Mouse (Mus musculus): ENCODE results near the gene Slc38a1. TPM values are rescaled to one million over a fixed set of nuclear protein-coding genes. Genes with fewer than 3 reads are reported as not detected.

Gene Slc38a1
- polyA plus RNA-seq, 1 experiment from 2014 or later, result 150 TPM

GRCm38 (mm10) chr15:96568983-96569363 lies 73.7 kb downstream of the Slc38a1 start:
- DNase-seq (no peak), ATAC-seq (ENCODE audit: low FRiP score, low TSS enrichment) (no peak)
- Histone ChIP-seq H3K27ac (replicated peaks; ENCODE audit: low read depth, low read length) (no peak overlapping the region), H3K4me1 (ENCODE audit: control insufficient read depth, insufficient read depth, low read length) (no peaks in the 10 kb centered on the region), H3K36me3 (ENCODE audit: control insufficient read depth, insufficient read depth, low read length) (peaks cover 8% of the 10 kb centered on the region), H3K27me3 (ENCODE audit: control insufficient read depth, insufficient read depth, low read length) (no peaks in the 10 kb centered on the region), H3K9me3 (ENCODE audit: control insufficient read depth, low read length) (no peaks in the 10 kb centered on the region), H3K9ac (replicated peaks; ENCODE audit: low read length) (no peak overlapping the region), H3K4me3 (replicated peaks; ENCODE audit: low read depth, low read length) (no peak overlapping the region), H3K4me2 (ENCODE audit: low read length) (no peak overlapping the region)
- WGBS, result 82% methylated on average over 2 of the region's 2 CpGs

- Histone ChIP-seq H3K4me2 (ENCODE audit: low read length) (no peak overlapping the region), H3K4me1 (ENCODE audit: control insufficient read depth, insufficient read depth, low read length) (no peaks in the 10 kb centered on the region), H3K9me3 (ENCODE audit: control insufficient read depth, low read length) (no peaks in the 10 kb centered on the region), H3K9ac (replicated peaks; ENCODE audit: low read length) (no peak overlapping the region), H3K4me3 (replicated peaks; ENCODE audit: low read depth, low read length) (no peak overlapping the region), H3K27ac (replicated peaks; ENCODE audit: low read depth, low read length) (no peak overlapping the region), H3K36me3 (ENCODE audit: control insufficient read depth, insufficient read depth, low read length) (peaks cover 2% of the 10 kb centered on the region), H3K27me3 (ENCODE audit: control insufficient read depth, insufficient read depth, low read length) (no peaks in the 10 kb centered on the region)
- no peak for ATAC-seq (ENCODE audit: low FRiP score, low TSS enrichment)
- WGBS, result 78% methylated on average over 13 of the region's 13 CpGs
- DNase-seq, result no peak
These were observed 74.3 kb downstream of the Slc38a1 start for GRCm38 (mm10) chr15:96568271-96568982.

GRCm38 (mm10) chr15:96566850-96567271 lies 75.9 kb downstream of the Slc38a1 start:
- H3K9ac ChIP-seq (replicated peaks; ENCODE audit: low read length), result no peak overlapping the region
- DNase-seq (peak; percentile 53), ATAC-seq (ENCODE audit: low FRiP score, low TSS enrichment) (no peak)
- H3K4me2 ChIP-seq (ENCODE audit: low read length), result peak overlapping the region; percentile 47
- H3K4me1 ChIP-seq (ENCODE audit: control insufficient read depth, insufficient read depth, low read length), result no peaks in the 10 kb centered on the region
- H3K36me3 ChIP-seq (ENCODE audit: control insufficient read depth, insufficient read depth, low read length), result no peaks in the 10 kb centered on the region
- no peaks in the 10 kb centered on the region for H3K9me3 ChIP-seq (ENCODE audit: control insufficient read depth, low read length)
- peak overlapping the region; percentile 18 for H3K4me3 ChIP-seq (replicated peaks; ENCODE audit: low read depth, low read length)
- WGBS, result 14% methylated on average over 14 of the region's 14 CpGs
- H3K27ac ChIP-seq (replicated peaks; ENCODE audit: low read depth, low read length), result no peak overlapping the region
- H3K27me3 ChIP-seq (ENCODE audit: control insufficient read depth, insufficient read depth, low read length), result no peaks in the 10 kb centered on the region

- Histone ChIP-seq H3K4me1 (ENCODE audit: control insufficient read depth, insufficient read depth, low read length) (no peaks in the 10 kb centered on the region), H3K4me3 (replicated peaks; ENCODE audit: low read depth, low read length) (no peak overlapping the region), H3K9me3 (ENCODE audit: control insufficient read depth, low read length) (no peaks in the 10 kb centered on the region), H3K4me2 (ENCODE audit: low read length) (no peak overlapping the region), H3K27me3 (ENCODE audit: control insufficient read depth, insufficient read depth, low read length) (no peaks in the 10 kb centered on the region), H3K9ac (replicated peaks; ENCODE audit: low read length) (no peak overlapping the region), H3K27ac (replicated peaks; ENCODE audit: low read depth, low read length) (no peak overlapping the region), H3K36me3 (ENCODE audit: control insufficient read depth, insufficient read depth, low read length) (no peaks in the 10 kb centered on the region)
- 71% methylated on average over 1 of the region's 1 CpGs for WGBS
- DNase-seq, result no peak
- ATAC-seq (ENCODE audit: low FRiP score, low TSS enrichment), result no peak
These were observed 78.9 kb downstream of the Slc38a1 start for GRCm38 (mm10) chr15:96563852-96564251.

- Histone ChIP-seq H3K9ac (replicated peaks; ENCODE audit: low read length) (no peak overlapping the region), H3K4me3 (replicated peaks; ENCODE audit: low read depth, low read length) (no peak overlapping the region), H3K27ac (replicated peaks; ENCODE audit: low read depth, low read length) (no peak overlapping the region), H3K4me1 (ENCODE audit: control insufficient read depth, insufficient read depth, low read length) (no peaks in the 10 kb centered on the region), H3K36me3 (ENCODE audit: control insufficient read depth, insufficient read depth, low read length) (no peaks in the 10 kb centered on the region), H3K27me3 (ENCODE audit: control insufficient read depth, insufficient read depth, low read length) (no peaks in the 10 kb centered on the region), H3K9me3 (ENCODE audit: control insufficient read depth, low read length) (no peaks in the 10 kb centered on the region), H3K4me2 (ENCODE audit: low read length) (no peak overlapping the region)
- DNase-seq, result no peak
- no peak for ATAC-seq (ENCODE audit: low FRiP score, low TSS enrichment)
- WGBS, result 98% methylated on average over 5 of the region's 5 CpGs
These were observed 80.2 kb downstream of the Slc38a1 start for GRCm38 (mm10) chr15:96562521-96562920.

- Histone ChIP-seq H3K9ac (replicated peaks; ENCODE audit: low read length) (no peak overlapping the region), H3K4me3 (replicated peaks; ENCODE audit: low read depth, low read length) (no peak overlapping the region), H3K4me2 (ENCODE audit: low read length) (no peak overlapping the region), H3K4me1 (ENCODE audit: control insufficient read depth, insufficient read depth, low read length) (no peaks in the 10 kb centered on the region), H3K9me3 (ENCODE audit: control insufficient read depth, low read length) (no peaks in the 10 kb centered on the region), H3K27ac (replicated peaks; ENCODE audit: low read depth, low read length) (no peak overlapping the region), H3K36me3 (ENCODE audit: control insufficient read depth, insufficient read depth, low read length) (no peaks in the 10 kb centered on the region), H3K27me3 (ENCODE audit: control insufficient read depth, insufficient read depth, low read length) (no peaks in the 10 kb centered on the region)
- ATAC-seq (ENCODE audit: low FRiP score, low TSS enrichment) (no peak), DNase-seq (no peak)
- 96% methylated on average over 14 of the region's 14 CpGs for WGBS
These were observed 82.0 kb downstream of the Slc38a1 start for GRCm38 (mm10) chr15:96560576-96561298.

GRCm38 (mm10) chr15:96551569-96552380 lies 90.9 kb downstream of the Slc38a1 start:
- H3K4me1 ChIP-seq (ENCODE audit: control insufficient read depth, insufficient read depth, low read length), result no peaks in the 10 kb centered on the region
- H3K9me3 ChIP-seq (ENCODE audit: control insufficient read depth, low read length), result no peaks in the 10 kb centered on the region
- ATAC-seq (ENCODE audit: low FRiP score, low TSS enrichment) (peak; percentile 43; the same call in 1 of the 2 replicates), DNase-seq (peak; percentile 92)
- no peak overlapping the region for H3K27ac ChIP-seq (replicated peaks; ENCODE audit: low read depth, low read length)
- H3K27me3 ChIP-seq (ENCODE audit: control insufficient read depth, insufficient read depth, low read length), result no peaks in the 10 kb centered on the region
- H3K36me3 ChIP-seq (ENCODE audit: control insufficient read depth, insufficient read depth, low read length), result no peaks in the 10 kb centered on the region
- H3K4me2 ChIP-seq (ENCODE audit: low read length), result no peak overlapping the region
- H3K9ac ChIP-seq (replicated peaks; ENCODE audit: low read length), result no peak overlapping the region
- no peak overlapping the region for H3K4me3 ChIP-seq (replicated peaks; ENCODE audit: low read depth, low read length)
- 71% methylated on average over 9 of the region's 9 CpGs for WGBS

GRCm38 (mm10) chr15:96551107-96551506 lies 91.6 kb downstream of the Slc38a1 start:
- Histone ChIP-seq H3K27me3 (ENCODE audit: control insufficient read depth, insufficient read depth, low read length) (no peaks in the 10 kb centered on the region), H3K9me3 (ENCODE audit: control insufficient read depth, low read length) (no peaks in the 10 kb centered on the region), H3K4me2 (ENCODE audit: low read length) (no peak overlapping the region), H3K9ac (replicated peaks; ENCODE audit: low read length) (no peak overlapping the region), H3K36me3 (ENCODE audit: control insufficient read depth, insufficient read depth, low read length) (no peaks in the 10 kb centered on the region), H3K27ac (replicated peaks; ENCODE audit: low read depth, low read length) (no peak overlapping the region), H3K4me1 (ENCODE audit: control insufficient read depth, insufficient read depth, low read length) (no peaks in the 10 kb centered on the region), H3K4me3 (replicated peaks; ENCODE audit: low read depth, low read length) (no peak overlapping the region)
- WGBS, result 94% methylated on average over 8 of the region's 8 CpGs
- no peak for DNase-seq
- no peak for ATAC-seq (ENCODE audit: low FRiP score, low TSS enrichment)

Data from midbrain, embryonic 14.5 days (tissue).